Mouse (Mus musculus) bone marrow macrophage, adult 2 months (primary cell): Measurements from ENCODE around the gene Ppm1m. TPM values are rescaled to one million over a fixed set of nuclear protein-coding genes. Genes with fewer than 3 reads are reported as not detected.
A peak's percentile ranks its signal among the peaks of the same experiment; 100 is the strongest.

Experiments used
- H3K27ac ChIP-seq: 2 replicates; pipeline ENCODE4 v1.5.1; 2012; ENCODE audit warnings: low read depth, low read length; ENCODE audit not compliant: insufficient read depth
- H3K4me1 ChIP-seq: 2 replicates; pipeline ENCODE4 v1.6.1; 2012; ENCODE audit warnings: low read length; ENCODE audit not compliant: control insufficient read depth, insufficient read depth
- H3K4me3 ChIP-seq: 2 replicates; pipeline ENCODE4 v1.5.1; 2012; ENCODE audit warnings: mild to moderate bottlenecking, low read length, moderate library complexity; ENCODE audit not compliant: insufficient read depth
- CTCF ChIP-seq: IDR thresholded peaks from 2 replicates; pipeline ENCODE4 v1.5.1; 2012; ENCODE audit warnings: low read depth, mild to moderate bottlenecking, low read length, moderate library complexity
- POLR2A ChIP-seq: IDR thresholded peaks from 2 replicates; pipeline ENCODE4 v1.6.1; 2012; ENCODE audit warnings: mild to moderate bottlenecking, low read depth, low read length, borderline replicate concordance
- polyA plus RNA-seq: library from polyadenylated mRNA; stranded (reverse); fragments of >200 nt; gene quantifications from 2 replicates; pipeline ENCODE4 v1.2.4, GENCODE M21; 2012; ENCODE audit not compliant: missing spikeins, insufficient read depth, insufficient read length

The Ppm1m gene
- polyA plus RNA-seq, 1 experiment, result 41.5 TPM

DNA sequence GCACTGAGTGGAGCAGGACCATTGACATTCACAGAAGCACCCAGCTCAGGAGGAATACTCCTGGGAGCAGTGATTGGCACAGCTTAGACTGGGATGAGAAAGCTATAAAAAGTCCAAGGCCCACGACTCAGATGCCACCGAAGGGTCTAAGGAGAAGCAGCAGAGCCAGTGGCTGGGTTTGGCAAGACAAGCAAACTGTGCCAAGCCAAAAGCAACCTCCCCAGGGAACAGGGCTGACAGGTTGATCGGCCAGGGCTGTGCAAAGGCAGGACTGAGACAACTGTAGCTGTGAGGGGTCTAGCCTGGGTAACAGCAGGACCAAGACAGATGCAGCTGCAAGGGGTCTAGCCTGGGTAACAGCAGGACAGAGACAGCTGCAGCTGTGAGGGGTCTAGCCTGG, 33.4 kb upstream of the Ppm1m start:
- no peak overlapping the region for H3K4me3 ChIP-seq
- H3K27ac ChIP-seq, result no peak overlapping the region
- peaks cover 26% of the 10 kb centered on the region for H3K4me1 ChIP-seq
- TF ChIP-seq POLR2A (no peak), CTCF (no peak)

DNA sequence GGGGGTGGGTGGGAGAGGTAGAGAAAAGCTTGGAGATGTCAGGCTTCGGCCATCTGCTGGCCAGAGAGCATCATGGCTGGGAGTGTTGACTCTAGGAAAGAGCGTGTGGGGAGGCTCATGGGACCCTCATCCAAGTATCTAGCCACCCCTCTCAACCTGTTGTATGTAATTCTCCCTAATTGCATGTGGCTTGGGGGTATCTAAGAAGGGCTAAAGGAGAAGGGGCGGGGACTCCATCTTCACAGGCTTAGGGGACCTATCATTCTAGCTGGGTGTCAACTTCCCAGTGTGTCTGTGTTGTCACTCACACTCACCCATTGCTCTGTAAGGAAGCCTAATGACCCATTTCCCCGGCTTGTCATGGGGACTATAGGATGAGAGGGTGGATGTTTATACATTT, 32.3 kb upstream of the Ppm1m start:
- no peak for TF ChIP-seq POLR2A
- no peak for TF ChIP-seq CTCF
- peaks cover 35% of the 10 kb centered on the region for H3K4me1 ChIP-seq
- no peak overlapping the region for H3K27ac ChIP-seq
- no peak overlapping the region for H3K4me3 ChIP-seq

DNA sequence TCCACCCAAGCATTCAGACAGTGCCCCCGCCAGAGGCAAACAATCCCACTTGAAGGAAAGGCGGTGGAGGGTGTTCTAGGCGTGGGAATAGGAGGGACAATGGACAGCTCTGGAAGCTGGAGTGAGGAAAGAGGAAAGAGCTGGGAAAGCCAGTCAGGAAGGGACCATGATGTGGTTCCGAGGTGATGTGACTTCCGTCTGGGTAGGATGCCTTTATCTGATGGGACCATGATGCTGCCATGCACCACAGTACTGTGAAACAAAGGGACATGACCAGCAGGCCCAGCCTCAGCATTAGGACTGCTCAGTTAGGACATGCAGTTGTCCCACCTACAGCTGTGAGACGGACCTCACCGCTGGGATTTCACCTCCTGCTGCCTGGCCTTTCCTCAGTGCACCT, 31.7 kb upstream of the Ppm1m start:
- H3K4me3 ChIP-seq, result no peak overlapping the region
- peaks cover 39% of the 10 kb centered on the region for H3K4me1 ChIP-seq
- H3K27ac ChIP-seq, result peak overlapping the region; percentile 96
- TF ChIP-seq POLR2A, result no peak
- TF ChIP-seq CTCF, result no peak

DNA sequence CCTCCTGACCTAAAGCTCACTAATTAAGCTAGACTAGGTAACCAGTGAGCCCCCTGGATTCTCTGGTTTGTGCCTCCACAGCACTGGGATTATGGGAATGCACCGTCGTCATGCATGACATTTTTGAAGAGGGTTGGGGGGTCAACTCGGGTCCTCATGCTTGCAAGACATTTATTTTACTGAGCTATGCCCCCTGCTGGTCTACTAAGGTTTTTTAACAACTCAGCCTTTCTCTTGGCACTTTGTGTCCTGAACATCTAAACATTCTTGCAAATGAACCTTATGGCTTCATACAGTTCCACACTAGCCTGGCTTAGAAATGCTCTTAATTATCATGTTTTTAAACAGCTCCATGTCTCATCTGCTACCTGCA, 31.2 kb upstream of the Ppm1m start:
- no peak overlapping the region for H3K4me3 ChIP-seq
- TF ChIP-seq POLR2A (no peak), CTCF (peak; percentile 52; the same call in 1 of the 2 replicates)
- H3K27ac ChIP-seq, result peak overlapping the region; percentile 96
- peaks cover 41% of the 10 kb centered on the region for H3K4me1 ChIP-seq

DNA sequence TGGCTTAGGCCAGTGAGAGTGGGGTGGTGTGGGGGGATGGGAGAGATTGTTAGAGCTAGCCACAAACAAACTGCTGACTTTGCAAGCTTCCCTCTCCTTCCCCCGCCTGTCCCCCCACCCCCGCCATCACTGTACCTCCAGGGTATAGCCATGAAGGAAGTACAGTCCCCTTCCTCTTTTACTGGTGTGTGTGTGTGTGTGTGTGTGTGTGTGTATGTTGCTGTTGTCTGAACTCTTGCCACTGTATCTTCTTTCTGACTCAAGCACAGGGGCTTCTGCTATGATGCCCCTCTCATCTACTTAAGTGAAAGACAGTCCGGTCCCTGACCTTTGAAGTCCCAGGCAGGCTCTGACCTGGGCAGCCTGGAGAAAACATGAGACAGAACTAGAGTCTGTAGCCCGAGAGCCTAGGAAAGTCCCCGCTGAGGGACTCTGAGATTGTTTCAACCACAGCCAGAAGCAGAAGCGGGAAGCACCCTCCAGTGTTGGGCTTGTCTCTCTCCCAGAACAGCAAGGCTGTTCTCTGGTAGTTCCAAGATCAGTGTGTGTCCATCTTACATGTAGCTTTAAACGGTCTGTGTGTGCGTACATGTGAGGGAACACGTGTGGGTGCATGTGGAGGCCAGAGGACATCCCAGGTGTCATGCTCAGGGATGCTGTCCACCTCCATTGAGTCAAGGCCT, 30.6 kb upstream of the Ppm1m start:
- no peak for TF ChIP-seq POLR2A
- TF ChIP-seq CTCF, result no peak
- Histone ChIP-seq H3K4me3 (peak overlapping the region; percentile 12; the same call in 1 of the 2 replicates), H3K4me1 (peaks cover 44% of the 10 kb centered on the region), H3K27ac (peak overlapping the region; percentile 96)

DNA sequence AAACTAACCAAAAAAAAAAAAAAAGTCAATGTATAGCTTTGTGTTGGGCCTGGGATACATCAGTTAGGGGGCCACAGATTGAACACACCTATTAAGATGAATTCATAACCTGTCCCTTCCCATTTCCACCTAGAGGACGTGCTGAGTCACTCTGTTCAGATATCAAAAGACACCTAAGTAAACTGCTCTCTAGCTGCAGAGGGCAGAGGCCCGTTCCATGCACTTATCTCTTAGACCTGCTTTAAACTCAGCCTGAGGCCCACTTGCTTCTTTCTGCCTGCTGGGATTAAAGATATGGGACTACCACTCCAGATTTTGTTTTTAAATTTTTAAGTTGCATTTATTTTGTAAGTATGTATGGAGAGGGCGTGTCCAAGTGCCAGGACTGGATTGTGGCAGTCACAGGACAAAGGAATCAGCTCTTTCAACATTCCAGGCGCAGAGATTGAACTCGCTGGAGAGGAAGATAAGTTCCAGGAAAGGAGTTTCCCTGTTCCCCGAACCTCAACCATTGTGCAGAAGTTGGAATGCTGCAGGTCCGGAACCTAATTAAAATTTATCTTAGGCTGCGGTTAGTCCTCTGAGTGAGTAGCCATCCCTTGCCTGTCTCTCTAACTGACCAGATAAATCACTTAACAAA, 28.4 kb upstream of the Ppm1m start:
- Histone ChIP-seq H3K4me3 (no peak overlapping the region), H3K4me1 (peaks cover 59% of the 10 kb centered on the region), H3K27ac (no peak overlapping the region)
- TF ChIP-seq CTCF, result no peak

DNA sequence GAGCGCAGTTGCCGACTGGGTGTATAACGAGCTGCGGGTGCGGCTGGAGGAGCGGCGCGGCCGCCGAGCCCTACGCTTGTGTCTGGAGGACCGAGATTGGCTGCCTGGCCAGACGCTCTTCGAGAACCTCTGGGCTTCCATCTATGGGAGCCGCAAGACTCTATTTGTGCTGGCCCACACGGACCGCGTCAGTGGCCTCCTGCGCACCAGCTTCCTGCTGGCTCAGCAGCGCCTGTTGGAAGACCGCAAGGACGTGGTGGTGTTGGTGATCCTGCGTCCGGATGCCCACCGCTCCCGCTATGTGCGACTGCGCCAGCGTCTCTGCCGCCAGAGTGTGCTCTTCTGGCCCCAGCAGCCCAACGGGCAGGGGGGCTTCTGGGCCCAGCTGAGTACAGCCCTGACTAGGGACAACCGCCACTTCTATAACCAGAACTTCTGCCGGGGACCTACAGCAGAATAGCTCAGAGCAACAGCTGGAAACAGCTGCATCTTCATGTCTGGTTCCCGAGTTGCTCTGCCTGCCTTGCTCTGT, 26.7 kb upstream of the Ppm1m start:
- Histone ChIP-seq H3K27ac (peak overlapping the region; percentile 26; the same call in 1 of the 2 replicates), H3K4me3 (peak overlapping the region; percentile 37), H3K4me1 (peaks cover 69% of the 10 kb centered on the region)
- no peak for TF ChIP-seq CTCF
- TF ChIP-seq POLR2A, result no peak

DNA sequence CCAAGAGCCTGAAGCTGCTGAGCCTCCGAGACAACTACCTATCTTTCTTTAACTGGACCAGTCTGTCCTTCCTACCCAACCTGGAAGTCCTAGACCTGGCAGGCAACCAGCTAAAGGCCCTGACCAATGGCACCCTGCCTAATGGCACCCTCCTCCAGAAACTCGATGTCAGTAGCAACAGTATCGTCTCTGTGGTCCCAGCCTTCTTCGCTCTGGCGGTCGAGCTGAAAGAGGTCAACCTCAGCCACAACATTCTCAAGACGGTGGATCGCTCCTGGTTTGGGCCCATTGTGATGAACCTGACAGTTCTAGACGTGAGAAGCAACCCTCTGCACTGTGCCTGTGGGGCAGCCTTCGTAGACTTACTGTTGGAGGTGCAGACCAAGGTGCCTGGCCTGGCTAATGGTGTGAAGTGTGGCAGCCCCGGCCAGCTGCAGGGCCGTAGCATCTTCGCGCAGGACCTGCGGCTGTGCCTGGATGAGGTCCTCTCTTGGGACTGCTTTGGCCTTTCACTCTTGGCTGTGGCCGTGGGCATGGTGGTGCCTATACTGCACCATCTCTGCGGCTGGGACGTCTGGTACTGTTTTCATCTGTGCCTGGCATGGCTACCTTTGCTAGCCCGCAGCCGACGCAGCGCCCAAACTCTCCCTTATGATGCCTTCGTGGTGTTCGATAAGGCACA, 26.1 kb upstream of the Ppm1m start:
- H3K27ac ChIP-seq, result peak overlapping the region; percentile 2; the same call in 1 of the 2 replicates
- peaks cover 70% of the 10 kb centered on the region for H3K4me1 ChIP-seq
- peak overlapping the region; percentile 37 for H3K4me3 ChIP-seq
- TF ChIP-seq CTCF, result no peak
- TF ChIP-seq POLR2A, result no peak

DNA sequence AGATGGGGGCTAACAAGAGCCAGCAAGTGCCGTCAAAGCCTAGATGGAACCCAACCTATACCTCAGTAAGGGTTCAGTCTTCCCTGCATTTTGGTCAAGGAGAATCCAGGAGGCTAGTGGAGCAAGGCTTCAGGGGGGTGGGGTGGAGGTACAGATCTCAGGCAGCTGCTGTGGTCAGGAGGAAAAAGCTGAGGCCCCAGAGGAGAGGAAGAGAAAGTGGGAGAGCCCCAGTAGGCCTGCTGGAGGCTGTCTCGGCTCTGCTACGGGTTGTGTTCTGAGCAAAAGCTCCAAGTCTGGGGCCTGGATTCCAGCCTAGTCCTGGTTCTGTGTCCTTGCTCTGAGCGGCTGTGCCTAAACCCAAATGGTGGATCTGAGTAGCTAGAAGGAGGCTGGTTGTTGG, 23.4 kb upstream of the Ppm1m start:
- Histone ChIP-seq H3K4me1 (peaks cover 54% of the 10 kb centered on the region), H3K27ac (peak overlapping the region; percentile 92), H3K4me3 (peak overlapping the region; percentile 56)
- TF ChIP-seq CTCF, result no peak
- TF ChIP-seq POLR2A, result no peak

DNA sequence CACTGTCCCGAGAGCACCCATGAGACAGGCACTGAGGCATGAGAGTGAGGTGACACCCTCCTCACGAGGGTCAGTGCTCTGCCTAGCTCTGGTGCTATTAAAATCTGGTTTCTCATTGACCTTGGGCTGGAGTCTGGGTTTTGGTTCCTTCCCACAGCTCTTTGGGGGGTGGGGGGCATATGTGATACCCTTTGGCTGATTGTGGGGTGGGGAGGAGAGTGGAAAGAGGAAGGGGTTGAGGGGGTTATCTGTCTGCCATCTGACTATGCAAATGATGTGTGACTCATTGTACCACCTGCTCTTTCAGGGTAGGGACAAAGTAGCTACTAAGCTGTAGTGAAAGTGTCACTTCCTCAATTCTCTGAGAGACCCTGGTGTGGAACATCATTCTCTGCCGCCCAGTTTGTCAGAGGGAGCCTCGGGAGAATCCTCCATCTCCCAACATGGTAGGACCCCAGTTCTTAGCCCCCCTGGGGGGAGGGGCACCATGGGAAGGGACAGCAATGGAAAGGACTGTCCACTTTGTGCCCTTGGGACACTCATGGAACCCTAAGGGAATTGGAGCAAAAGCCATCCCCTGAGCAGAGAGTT, 22.8 kb upstream of the Ppm1m start, which contains the start of gene Tlr9:
Gene Tlr9, plus strand, starts transcription at position 338 of the 591 bp plus-strand sequence.
- peak within 1 kb of the TSS; percentile 92 for H3K27ac ChIP-seq
- peak within 1 kb of the TSS; percentile 56 for H3K4me3 ChIP-seq
- TF ChIP-seq CTCF (no peak), POLR2A (no peak)
- H3K4me1 ChIP-seq, result peaks cover 49% of the 10 kb centered on the region
